Mouse (Mus musculus): ENCODE results near the gene St6gal1.

DNA sequence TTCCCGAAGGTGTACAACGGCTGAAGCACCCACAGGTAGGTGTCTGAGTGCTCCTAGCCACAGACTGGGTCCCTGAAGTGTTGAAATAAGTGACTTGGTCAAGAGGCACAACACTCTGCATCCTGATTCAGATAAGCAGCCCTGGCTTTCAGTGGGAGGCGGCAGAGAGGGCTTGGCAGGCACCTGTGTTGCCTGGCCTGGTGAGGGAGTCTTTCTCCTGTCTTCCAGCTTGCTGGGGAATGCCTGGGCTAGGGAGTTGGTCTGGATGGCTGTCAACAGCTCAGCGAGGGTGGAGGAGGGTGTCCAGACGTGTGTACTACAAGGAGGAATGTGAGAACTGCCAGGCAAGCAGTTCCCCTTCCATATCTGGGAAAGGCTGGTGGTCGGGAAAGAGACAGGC, 15.0 kb downstream of the St6gal1 start:
- no peak for TF ChIP-seq GATA1 (IDR thresholded peaks at IDR 0.05; ENCODE audit: low read length)
- TF ChIP-seq TAL1 (IDR thresholded peaks at IDR 0.05; ENCODE audit: low read length): no peak

Data from erythroblast, embryonic 14.5 days (primary cell).